Mouse (Mus musculus) inflammation-experienced regulatory T-cells, adult 16 weeks (primary cell): ENCODE results near the gene Psmd14. TPM values are rescaled to one million over a fixed set of nuclear protein-coding genes. Genes with fewer than 3 reads are reported as not detected.

Experiments
- polyA plus RNA-seq: library from polyadenylated mRNA; unstranded; fragments of 100-300 nt; shearing (Covaris generic); gene quantifications from one replicate; pipeline ENCODE4 v1.2.1, GENCODE M21; 2017

The Psmd14 gene
- 189 TPM for polyA plus RNA-seq

GRCm38 (mm10) chr2:61711108-61712040, at the start of gene Psmd14:
TSS of gene Psmd14 (plus strand) at chr2:61711694.

GRCm38 (mm10) chr2:61802656-61803251, 91.3 kb downstream of the Psmd14 start, which contains the start of gene Tbr1:
TSS of gene Tbr1 (plus strand) at chr2:61802930.

Other genes with a start within 250 kb of the Psmd14 start
- 257 TPM for gene Tank, start 133.1 kb upstream of the Psmd14 start, polyA plus RNA-seq
- gene Tbr1, start 91.2 kb downstream of the Psmd14 start, polyA plus RNA-seq = not detected